Mouse (Mus musculus) cerebellum, adult 9-10 months (tissue): ENCODE measurements at regions not wholly inside any gene's neighbourhood (a gene's known extent, or its start where the extent isn't known, plus 50 kb on each side); places are given as distances from the start of the nearest gene placed in this dataset.

Experiments used
- DNase-seq: peaks from one replicate; pipeline ENCODE4 v3.0.0; 2022

DNA sequence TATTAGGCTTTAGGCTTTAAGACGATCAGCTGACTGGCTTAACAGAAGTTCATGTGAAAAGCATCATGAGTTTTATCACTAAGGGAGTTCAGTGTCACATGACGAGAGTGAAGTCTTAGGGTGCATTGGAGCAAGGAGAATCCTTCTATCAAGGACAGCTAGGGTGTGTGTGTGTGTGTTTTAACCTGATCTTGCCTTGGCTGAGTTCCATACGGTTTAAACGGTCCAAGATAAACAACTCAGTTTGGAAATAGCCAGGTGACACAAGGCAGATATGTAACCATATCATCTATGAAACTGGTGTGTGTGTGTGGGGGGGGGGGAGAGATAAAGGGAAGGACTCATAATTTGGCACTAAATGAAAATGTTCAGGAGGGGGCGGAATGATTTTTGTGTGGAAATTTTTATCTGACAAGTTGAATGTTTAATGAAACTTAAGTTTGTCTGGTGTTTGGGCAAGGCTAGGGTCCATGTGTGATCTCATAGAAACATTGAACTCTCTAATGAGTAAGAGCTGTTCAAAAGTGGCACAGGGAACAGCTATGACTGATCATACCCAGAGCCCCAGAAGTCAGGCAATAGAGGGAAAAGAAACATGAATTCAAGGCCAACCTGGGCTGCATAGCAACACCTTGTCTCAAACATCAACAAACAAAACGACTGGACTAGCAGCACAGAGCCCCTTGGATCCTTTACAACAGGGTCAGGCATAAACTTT, 132.2 kb upstream of the Map3k1 start:
- DNase-seq = no peak

DNA sequence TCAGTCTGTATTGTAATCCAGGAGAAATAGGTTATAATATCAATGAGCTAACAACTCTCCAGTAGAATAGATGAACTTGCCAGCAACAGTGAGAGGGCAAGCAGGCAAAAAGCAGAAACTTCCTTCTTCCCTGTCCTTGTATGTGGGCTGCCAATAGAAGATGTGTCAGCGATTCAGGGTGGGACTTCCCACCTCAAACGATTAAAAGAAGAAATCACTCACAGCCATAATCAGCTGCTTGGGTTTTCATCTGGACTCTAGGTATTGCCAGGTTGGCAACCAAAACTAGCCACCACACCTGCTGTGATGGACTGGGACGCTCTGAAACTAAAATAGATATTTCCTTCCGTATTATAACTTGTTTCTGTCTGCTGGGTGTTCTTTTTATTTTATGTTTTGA, 133.2 kb upstream of the Map3k1 start:
- DNase-seq = no peak

DNA sequence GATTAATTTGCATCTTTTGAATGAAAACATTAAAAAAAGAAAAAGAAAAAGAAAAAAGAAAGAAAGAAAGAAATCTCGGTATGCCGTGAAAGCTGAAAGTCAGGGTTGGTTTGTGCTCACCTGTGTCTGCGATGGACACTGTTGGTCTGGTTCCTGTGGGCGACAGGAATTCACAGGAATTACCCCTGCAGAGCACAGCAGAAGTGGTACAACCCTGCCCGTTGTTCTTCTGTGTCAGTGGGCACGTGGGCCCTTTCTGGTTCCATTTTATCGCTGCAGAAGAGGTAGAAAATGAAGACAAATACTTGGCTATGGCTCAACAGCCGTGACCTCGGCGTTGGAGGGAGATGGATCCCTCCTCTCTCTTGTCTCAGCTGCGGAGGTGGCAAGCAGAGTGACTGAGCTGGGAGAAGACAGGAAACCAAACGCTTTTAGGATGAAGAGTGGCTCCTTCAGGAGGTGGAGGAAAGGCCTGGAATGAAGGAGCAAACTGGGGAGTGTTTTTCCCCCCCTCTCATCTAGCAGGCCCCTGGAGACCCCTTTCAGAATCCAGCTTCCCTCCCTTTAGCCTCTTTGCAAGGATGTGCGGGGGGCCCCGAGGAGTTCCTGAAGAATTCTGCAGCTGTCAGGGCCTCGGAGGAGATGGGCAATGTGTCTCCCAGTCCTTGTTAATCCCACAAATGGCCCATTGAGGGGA, 134.7 kb upstream of the Map3k1 start:
- DNase-seq = no peak

DNA sequence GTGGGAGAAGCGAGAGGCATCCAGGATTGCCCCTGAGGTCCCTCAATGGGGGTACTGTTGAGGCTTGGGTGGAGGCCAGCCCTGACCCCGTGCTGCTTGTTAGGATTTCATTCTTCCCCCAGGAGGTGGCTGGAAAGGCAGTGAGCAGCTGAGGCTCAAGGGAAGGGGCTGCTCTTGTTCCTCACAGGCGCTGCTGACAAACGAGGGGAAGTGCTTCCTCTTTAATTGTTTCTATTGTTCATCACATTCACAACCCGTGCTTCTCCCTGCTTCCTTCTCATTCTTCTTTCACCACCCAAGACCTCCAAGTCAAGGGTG, 135.3 kb upstream of the Map3k1 start:
- no peak for DNase-seq

DNA sequence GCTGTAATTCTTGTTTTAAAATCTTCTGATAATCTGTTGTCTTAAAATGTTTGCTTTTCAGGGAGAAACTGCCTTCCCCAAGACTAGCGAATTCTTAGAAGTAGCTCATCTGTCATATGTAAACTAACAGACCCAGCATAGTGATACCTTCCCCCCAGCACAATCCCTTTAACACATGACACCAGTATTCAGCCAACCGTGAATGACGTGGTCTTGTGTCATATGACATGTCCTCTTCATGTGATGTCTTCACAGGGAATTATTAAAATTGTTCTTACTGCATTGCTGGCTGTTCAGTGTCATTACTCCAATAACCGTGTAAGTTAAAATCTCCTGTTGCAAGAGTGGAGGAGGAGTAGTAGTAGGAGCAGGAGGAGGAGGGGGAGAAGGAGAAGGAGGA, 137.5 kb upstream of the Map3k1 start:
- DNase-seq = no peak

DNA sequence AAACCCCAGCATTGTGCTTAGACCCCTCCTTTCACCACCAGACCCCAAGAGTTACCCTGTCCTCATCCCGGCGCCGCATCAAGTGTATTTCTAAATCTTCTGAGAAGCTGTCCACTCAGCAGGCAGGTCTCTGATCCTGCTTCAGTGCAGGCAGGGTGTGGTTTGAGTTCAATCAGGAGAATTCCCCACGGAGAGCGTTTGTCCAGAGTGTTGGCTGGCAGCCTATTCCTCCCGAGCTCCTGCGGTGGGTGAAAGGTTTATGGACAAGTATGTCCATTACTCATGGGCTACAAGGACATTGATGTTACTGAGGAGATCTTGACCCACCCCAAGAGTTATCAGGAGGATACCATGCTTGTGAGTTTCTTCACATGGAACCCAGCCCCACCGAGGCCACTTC, 138.0 kb upstream of the Map3k1 start:
- DNase-seq = no peak

DNA sequence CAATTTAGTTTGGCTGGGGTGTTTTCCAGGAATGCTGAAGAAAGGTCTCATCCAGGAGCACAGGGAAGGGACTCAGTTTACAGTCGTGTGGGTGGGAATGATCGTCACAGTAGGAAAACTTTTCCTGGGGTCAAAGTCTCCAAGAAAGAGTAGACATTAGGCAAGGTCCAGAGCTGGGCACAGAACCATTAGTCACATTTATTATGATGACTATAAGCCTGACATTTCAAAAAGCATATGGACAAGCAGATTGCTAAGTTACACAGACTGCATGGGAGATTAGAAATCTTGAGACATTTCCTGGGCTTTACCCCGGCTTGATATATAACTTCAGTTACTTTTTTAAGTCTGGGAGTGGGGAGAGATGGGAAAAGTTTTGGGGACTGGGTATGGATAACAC, 139.6 kb upstream of the Map3k1 start:
- no peak for DNase-seq

DNA sequence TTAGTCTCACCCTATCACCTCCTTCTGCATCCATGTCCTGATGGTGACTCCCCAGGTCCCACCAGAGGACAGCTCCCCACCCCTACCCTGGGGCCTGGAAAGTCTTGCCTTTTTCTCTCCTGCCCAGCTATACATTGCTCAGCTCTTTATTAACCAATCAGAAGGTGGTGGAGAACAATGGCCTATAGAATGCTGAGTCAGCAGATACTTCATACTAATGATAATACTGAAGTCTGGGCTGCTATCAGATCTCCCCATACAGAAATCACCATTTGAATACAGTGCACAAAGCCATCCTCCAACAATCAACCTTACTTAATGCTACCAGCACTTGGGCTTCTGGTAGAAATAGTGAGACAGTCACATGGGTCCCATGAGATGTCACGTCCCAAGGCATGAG, 141.2 kb upstream of the Map3k1 start:
- DNase-seq = no peak

DNA sequence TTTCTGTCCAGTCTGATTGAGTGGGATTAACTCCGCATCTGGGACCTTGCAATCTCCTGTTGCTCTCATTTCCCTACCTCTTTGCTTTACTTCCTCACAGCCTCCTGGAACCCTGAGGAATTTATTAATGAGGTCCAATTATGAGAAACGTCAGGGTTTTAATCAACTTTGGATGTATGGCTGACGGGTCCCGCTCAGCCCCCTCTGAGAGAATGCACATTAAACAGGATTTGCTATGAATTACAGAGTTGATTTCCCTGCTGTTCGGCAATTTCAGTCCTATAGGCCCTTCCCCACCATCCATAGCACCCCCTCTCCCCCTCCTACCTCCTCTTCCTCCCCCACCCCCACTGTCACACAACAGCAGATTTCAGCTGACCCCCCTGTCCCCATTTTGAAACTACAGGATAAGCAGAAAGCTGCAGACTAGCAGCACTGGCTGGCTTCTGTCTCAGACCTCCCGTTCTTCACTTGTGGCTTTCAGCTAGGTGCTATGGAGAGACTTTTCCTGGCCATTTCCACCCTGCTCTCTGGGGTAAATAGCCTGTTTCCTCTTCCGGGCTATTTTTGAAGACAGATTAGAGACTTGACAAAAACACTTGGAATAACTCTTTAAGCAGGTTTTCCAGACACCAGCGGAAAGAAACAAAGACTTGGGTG, 145.2 kb upstream of the Map3k1 start:
- no peak for DNase-seq

DNA sequence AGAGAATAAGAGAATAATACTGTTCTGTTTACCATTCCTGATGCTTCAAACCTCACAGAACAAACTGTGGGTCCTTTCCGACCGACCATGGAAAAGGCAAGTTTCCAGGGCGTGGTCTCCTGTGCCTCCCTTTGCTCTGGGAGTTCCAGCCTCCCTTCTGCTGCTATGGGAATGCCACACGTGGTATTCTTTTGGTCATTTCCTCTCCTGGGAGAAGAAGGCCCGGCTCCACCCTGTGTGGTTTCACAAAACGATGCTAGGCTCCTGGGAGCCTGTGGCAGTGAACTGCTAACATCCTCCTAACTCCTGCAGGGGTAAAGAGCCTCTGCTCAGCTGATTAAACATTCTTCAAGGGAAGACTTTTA, 145.7 kb upstream of the Map3k1 start:
- DNase-seq = no peak

DNA sequence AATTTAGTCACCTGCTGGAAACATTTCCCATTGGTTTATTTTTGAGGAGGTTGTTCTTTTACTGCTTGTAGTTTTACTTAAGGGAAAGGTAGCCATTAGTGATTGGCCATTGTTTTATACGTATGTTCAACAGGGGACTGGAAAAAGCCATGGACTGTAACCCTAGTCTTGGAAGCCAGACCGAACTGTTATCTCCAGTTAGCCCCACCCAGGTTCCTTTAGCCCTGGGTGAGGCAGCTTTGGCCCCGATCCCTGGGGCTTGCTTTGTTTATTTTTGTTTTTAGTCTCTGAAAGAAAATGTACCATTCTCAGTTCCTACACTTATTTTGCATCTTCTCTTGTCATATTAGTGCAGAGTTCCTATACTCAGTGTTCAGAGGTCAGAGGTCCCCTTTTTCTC, 148.3 kb upstream of the Map3k1 start:
- no peak for DNase-seq

DNA sequence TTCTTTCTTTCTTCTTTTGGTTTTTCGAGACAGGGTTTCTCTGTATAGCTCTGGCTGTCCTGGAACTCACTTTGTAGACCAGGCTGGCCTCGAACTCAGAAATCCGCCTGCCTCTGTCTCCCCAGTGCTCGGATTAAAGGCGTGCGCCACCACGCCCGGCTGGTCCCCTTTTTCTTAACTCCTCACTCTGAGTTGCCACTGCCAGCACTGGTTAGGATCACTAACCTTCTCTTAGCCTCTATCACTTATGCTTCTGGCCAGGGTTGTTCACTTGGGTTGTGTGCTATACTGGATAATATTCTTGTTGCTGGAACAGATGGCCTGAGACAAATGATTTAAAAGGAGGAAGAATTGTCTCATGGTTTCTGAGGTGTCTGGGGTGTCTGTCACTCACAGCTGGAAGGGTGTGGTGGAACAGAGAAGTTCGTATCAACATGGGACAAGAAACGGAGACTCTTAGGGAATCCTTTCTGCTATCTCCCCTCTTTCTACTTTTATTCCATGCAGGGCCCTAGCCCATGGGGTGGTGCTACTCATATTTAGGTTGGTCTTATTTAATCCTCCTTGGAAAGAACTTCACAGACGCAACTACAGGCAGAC, 149.0 kb upstream of the Map3k1 start:
- no peak for DNase-seq

DNA sequence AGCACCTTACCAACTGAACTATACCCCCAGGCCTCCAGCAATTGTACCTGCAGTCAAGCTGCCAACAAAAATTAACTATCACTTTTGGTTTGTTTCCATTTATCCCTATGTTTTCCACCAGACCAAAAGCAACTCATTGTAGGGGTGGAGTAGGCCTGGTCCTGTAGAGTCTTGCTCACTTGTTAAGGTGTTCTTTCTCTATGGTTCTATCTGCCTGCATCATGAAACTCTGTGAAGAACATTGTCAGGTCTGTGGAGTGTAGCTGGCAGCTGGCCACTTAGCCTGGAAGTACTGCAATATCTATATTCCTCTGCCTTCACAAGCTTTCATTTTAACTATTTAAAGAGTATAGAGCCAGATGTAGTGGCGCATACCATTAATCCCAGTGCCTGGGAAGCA, 149.6 kb upstream of the Map3k1 start:
- no peak for DNase-seq

DNA sequence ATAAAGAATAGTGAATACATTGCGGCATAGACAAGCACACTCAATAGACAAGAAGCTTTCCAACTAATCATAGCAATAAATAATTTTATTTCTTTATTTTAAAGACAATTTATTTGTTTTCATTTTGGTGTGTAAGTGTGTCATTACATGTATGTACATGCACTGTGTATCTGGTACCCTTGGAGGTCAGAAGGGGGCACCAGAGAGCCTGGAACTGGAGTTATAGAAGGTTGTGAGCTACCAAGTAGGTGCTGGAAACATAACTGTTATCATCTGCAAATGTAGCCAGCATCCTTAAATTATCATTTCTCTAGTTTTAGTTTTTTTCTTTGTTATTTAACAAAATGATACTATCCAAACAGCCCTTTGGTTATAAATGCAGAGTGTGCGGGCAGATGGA, 151.2 kb upstream of the Map3k1 start:
- DNase-seq = no peak

DNA sequence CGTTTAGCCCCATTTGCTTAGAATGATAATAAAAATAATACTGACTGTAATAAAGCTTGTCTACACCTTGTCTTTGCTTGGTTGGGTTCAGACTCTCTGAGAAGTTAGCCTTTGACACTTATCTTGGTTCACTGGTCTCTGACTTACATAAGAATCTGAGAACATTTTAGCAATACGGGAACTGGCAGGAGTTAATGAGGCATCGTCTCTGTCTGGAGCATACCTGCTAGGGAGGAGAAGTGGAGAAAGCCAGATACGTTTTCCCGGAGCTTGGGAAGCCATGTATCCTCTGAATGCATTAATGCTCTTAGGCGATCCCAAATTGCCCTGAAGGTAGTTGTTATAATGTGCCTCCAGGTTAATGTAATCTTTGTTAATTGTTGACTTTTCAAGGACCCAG, 152.6 kb upstream of the Map3k1 start:
- DNase-seq = no peak

DNA sequence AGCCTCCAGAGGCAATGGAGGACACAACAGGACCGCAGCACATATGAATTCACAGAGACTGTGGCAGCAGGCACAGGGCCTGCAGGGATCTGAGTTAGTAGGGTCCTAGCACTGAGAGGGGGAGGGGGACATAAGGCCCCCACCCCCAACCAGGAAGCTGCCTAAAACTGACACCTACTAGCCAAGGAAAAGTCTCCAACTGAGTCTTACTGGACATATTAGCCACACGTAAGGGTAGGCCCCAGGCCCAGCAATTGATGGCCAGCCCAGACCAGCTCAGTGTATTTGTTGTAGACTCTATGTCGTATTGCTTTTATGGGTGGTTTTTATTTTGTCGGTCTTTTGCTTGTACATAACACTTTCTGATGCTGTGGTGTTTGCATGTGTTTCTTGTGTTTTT, 153.4 kb upstream of the Map3k1 start:
- no peak for DNase-seq

DNA sequence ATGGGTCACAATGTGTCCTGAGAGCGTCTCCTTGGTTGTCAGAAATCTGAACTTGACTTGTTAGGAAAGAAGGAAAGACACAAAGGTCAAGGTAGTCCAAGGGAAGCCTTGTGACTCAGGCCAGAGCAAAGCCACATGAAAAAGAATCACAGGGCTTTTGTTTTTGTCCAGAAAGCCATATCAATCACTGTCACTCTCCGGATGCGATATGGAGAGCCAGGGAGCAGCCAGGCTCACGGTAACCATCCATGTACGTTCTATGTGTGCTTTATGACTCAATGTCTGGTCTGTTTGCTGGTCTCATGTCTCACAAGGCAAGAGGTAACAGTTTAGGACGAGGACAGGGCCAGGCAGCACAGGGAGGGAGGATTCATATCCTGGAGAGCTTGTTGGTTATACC, 157.3 kb upstream of the Map3k1 start:
- DNase-seq = no peak

DNA sequence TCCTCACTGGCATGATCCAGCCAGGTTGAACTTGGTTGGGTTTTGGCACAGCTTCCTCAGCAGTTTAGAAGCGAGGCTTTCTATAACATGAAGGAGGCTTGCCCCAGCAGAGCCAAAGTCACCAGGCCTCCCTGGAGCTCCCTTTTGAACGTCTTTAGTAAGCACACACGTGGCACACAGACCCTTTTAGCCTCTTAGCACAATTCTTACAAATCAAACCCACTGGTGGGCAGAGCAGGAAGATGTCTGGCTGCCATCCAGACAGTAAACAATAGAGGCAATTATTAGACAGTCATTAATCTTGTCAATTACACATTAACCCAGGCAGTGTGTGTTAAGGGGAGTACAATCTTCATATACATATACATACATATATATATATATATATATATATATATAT, 157.8 kb upstream of the Map3k1 start:
- no peak for DNase-seq

DNA sequence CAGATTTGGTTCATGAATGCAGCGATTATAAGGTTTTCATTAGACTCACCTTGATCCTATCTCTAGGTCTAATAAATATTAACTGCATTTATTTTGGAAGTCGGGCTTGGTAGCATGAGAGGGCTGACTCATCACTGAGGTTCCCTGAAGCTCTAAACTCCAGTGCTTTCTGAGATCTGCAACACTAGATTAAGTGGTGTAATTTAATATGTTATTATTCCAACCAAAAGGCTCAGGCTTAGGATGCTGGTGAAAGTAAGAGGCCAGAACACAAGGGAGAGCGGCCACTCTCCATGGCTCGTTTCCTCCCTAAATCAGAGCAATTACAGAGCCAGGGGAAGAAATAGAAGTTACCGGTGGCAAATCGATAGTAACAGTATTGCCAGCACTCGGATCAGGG, 159.4 kb upstream of the Map3k1 start:
- no peak for DNase-seq

DNA sequence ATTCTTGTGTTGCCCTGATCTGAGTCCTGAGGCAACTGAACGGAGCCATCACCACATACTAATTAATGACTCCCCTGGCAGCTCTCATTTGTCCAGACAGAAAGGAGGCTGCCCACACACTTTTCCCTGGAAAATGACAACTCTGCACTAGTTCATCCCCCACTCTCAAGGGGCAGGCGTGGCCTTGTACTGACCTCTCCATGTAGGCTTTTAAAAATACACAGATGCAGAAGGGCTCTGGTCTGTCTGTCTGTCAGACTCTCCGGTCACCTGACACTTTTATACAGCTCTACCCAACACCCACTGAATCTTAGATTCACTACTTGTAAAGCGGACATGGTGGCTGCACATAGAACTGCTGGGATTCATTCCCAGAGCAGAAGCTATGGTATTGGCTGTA, 165.5 kb upstream of the Map3k1 start:
- DNase-seq = no peak

DNA sequence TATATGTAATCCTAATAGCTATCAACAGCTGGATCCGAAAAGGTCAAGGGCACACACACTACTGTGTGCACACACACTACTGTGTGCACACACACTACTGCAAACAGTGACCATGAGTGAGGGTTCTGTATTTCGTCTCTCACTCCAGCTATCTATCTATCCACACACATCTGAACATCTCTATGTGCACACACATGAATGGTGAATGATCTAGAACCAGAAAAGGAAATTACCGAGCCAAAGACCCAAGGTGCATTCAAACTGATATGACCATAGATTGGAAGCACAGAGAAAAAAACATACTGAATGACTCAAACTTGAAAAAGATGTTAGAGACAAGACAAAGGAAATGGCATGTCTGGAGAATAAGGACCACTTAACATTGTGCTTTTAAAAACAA, 166.8 kb upstream of the Map3k1 start:
- no peak for DNase-seq

DNA sequence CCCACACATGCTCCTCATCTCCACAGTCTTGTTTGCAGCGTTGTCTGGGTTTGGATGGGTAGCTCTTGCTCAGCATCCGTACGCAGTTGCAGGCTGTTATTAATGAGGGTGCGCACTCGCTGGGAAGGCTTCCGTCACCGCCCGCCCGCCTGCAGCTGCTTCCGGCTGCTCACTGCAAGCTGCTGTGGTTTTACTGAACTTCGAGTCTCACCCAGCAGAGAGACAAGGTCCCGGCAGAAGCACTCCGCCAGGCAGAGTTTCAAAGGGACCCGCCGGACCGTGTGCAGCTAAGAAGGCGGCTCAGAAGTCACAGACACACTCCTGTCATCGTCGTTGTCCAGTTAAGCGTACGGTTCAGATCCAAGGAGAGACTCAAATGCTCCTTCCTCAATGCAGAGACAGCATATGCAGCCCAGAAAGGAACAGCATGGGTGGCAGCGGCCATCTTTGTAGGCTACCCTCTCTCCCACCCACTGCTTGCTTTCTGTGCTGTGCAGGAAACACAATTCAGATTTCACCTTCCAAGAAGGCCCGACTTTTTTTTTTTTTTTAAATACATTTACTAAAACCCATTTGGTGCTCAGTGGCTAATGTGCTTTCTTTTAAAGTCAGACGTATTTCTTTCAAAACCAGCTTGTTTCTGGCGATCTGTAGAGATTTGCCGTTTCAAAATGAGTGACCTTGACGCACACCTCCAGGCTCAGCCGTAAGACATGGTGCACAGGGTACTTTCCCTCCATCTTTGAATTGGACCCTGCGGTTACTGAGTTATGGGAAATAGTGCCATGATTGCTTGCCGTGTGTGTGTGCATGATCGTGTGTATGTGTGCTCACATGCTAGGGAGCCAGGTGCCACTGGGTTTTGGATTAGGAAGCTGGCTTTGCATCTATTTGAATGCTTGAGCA, 169.2 kb upstream of the Map3k1 start:
- no peak for DNase-seq

DNA sequence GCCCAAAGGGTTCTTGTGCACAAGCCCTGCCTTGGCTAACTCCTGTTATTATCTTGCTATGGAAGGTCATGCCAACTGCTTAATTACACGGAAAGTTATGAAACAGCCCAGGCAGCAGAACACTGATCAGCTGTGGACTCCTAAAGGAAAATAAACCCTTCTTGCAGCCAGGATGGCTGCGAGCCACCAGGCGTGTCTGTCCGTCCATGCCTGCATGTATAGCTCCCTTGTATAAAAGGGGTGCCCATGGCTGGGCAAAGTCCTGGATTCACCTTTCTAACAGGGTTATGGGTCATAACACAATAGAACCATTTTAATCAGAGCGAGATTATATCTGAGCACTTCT, 169.9 kb upstream of the Map3k1 start:
- no peak for DNase-seq
